Mouse (Mus musculus): ENCODE data around the gene Rassf6.

GRCm38 (mm10) chr5:90647473-90647872 lies 7.0 kb upstream of the Rassf6 start:
- TF ChIP-seq POLR2A (IDR thresholded peaks at IDR 0.05; ENCODE audit: low read depth, low read length) (no peak), CTCF (IDR thresholded peaks at IDR 0.05; ENCODE audit: borderline replicate concordance, insufficient read depth, low read length) (no peak)
